Mouse (Mus musculus): ENCODE measurements around the gene Teddm2. TPM values are rescaled to one million over a fixed set of nuclear protein-coding genes. Genes with fewer than 3 reads are reported as not detected.

Gene Teddm2
- polyA plus RNA-seq, 1 experiment from 2014 or later: 0.80 TPM

DNA sequence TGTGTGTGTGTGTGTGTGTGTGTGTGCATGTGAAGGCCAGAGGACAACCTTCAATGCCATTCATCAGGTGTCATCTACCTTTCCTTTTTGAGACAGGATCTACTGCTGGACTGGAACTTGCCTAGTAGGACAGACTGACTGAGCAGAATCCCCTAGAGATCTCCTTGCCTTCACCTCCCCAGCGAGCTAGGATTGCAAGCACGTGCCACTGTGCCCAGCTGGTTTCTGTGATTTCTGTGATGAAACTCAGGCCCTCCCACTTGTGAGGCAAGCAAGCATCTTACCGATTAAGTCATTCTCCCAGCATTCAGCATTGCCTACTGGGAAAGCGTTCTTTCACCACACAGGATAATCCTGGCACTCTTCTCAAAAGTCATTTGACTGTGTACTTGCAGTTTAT is 69.3 kb downstream of the Teddm2 start:
- Histone ChIP-seq H3K4me2 (ENCODE audit: low read length) (no peak overlapping the region), H3K4me1 (ENCODE audit: control insufficient read depth, insufficient read depth, low read length) (no peaks in the 10 kb centered on the region), H3K27ac (replicated peaks; ENCODE audit: low read depth, low read length) (no peak overlapping the region), H3K9me3 (ENCODE audit: control insufficient read depth, low read length) (no peaks in the 10 kb centered on the region), H3K27me3 (ENCODE audit: control insufficient read depth, insufficient read depth, low read length) (no peaks in the 10 kb centered on the region), H3K36me3 (ENCODE audit: control insufficient read depth, insufficient read depth, low read length) (no peaks in the 10 kb centered on the region), H3K9ac (replicated peaks; ENCODE audit: low read length) (no peak overlapping the region), H3K4me3 (replicated peaks; ENCODE audit: low read depth, low read length) (no peak overlapping the region)
- no peak for DNase-seq
- ATAC-seq (ENCODE audit: low FRiP score, low TSS enrichment): no peak
- WGBS: 78% methylated on average over 4 of the region's 4 CpGs

DNA sequence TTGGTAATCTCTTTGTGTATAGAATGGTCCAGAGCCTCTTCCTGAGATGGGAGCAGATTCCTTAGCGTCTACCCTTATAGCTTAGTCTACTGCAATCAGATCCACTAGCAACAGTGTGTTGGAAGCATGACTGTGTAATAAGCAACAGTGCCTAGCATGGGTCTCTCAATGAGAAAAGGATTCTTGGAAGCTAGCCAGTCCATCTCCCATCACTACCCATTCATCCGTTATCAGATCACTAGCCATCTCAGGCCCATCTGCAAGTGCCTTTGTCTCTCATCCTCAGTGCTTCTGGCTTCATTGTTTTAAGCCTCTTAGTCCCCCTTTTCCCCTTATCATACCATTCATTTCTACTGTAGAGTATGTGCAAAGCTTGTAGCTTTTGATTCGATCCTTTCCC is 79.8 kb downstream of the Teddm2 start:
- WGBS: 87% methylated on average over 3 of the region's 3 CpGs
- no peaks in the 10 kb centered on the region for H3K4me1 ChIP-seq (ENCODE audit: control insufficient read depth, insufficient read depth, low read length)
- no peaks in the 10 kb centered on the region for H3K36me3 ChIP-seq (ENCODE audit: control insufficient read depth, insufficient read depth, low read length)
- no peak overlapping the region for H3K9ac ChIP-seq (replicated peaks; ENCODE audit: low read length)
- no peak overlapping the region for H3K4me2 ChIP-seq (ENCODE audit: low read length)
- no peak overlapping the region for H3K27ac ChIP-seq (replicated peaks; ENCODE audit: low read depth, low read length)
- H3K9me3 ChIP-seq (ENCODE audit: control insufficient read depth, low read length): no peaks in the 10 kb centered on the region
- DNase-seq (peak; percentile 9), ATAC-seq (ENCODE audit: low FRiP score, low TSS enrichment) (no peak)
- H3K27me3 ChIP-seq (ENCODE audit: control insufficient read depth, insufficient read depth, low read length): no peaks in the 10 kb centered on the region
- H3K4me3 ChIP-seq (replicated peaks; ENCODE audit: low read depth, low read length): no peak overlapping the region

GRCm38 (mm10) chr1:153814278-153814677 is 85.8 kb downstream of the Teddm2 start:
- WGBS: 61% methylated on average over 2 of the region's 2 CpGs
- no peak overlapping the region for H3K4me3 ChIP-seq (replicated peaks; ENCODE audit: low read depth, low read length)
- no peak overlapping the region for H3K4me2 ChIP-seq (ENCODE audit: low read length)
- H3K27ac ChIP-seq (replicated peaks; ENCODE audit: low read depth, low read length): no peak overlapping the region
- no peaks in the 10 kb centered on the region for H3K27me3 ChIP-seq (ENCODE audit: control insufficient read depth, insufficient read depth, low read length)
- DNase-seq: no peak
- no peak overlapping the region for H3K9ac ChIP-seq (replicated peaks; ENCODE audit: low read length)
- no peak for ATAC-seq (ENCODE audit: low FRiP score, low TSS enrichment)
- no peaks in the 10 kb centered on the region for H3K36me3 ChIP-seq (ENCODE audit: control insufficient read depth, insufficient read depth, low read length)
- H3K9me3 ChIP-seq (ENCODE audit: control insufficient read depth, low read length): no peaks in the 10 kb centered on the region
- no peaks in the 10 kb centered on the region for H3K4me1 ChIP-seq (ENCODE audit: control insufficient read depth, insufficient read depth, low read length)

DNA sequence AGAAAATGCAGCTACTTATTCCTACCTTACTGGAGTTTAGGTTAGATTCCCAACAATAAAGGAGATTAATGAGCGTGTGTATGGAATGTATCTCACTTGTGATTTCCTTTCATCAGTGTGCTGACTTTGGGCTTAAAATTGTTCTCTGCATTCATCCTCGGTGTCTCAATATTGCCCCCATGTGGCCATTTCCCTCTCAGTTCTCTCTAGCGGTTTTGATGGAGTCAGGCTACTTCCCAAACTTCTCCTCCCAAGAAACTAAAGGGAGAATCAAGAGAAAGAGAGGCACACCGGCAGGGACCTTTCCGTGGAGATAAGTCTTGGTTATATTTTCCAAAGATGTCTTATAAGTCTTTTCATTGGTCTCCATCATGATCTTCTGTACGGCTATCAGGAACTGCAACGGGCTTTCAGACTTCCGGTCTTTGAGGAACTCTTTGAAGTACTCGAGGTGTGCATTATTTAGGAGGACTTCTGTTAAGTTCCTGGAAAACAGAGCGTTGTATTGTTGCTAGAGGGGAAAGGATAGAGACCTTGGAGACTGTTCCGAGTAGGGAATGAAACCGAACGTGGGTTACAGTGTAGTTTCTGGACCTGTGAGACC is 92.5 kb downstream of the Teddm2 start:
- Histone ChIP-seq H3K36me3 (ENCODE audit: control insufficient read depth, insufficient read depth, low read length) (no peaks in the 10 kb centered on the region), H3K27me3 (ENCODE audit: control insufficient read depth, insufficient read depth, low read length) (no peaks in the 10 kb centered on the region), H3K9ac (replicated peaks; ENCODE audit: low read length) (no peak overlapping the region), H3K27ac (replicated peaks; ENCODE audit: low read depth, low read length) (no peak overlapping the region), H3K4me3 (replicated peaks; ENCODE audit: low read depth, low read length) (no peak overlapping the region), H3K9me3 (ENCODE audit: control insufficient read depth, low read length) (no peaks in the 10 kb centered on the region), H3K4me2 (ENCODE audit: low read length) (no peak overlapping the region), H3K4me1 (ENCODE audit: control insufficient read depth, insufficient read depth, low read length) (0 out of 2 replicates have a peak, but pooled peaks cover 3% of the 10 kb centered on the region)
- DNase-seq (peak; percentile 77), ATAC-seq (ENCODE audit: low FRiP score, low TSS enrichment) (no peak)
- 56% methylated on average over 13 of the region's 13 CpGs for WGBS

- Histone ChIP-seq H3K36me3 (ENCODE audit: control insufficient read depth, insufficient read depth, low read length) (no peaks in the 10 kb centered on the region), H3K9me3 (ENCODE audit: control insufficient read depth, low read length) (no peaks in the 10 kb centered on the region), H3K27me3 (ENCODE audit: control insufficient read depth, insufficient read depth, low read length) (no peaks in the 10 kb centered on the region), H3K4me1 (ENCODE audit: control insufficient read depth, insufficient read depth, low read length) (0 out of 2 replicates have a peak, but pooled peaks cover 3% of the 10 kb centered on the region), H3K27ac (replicated peaks; ENCODE audit: low read depth, low read length) (no peak overlapping the region), H3K4me3 (replicated peaks; ENCODE audit: low read depth, low read length) (no peak overlapping the region), H3K4me2 (ENCODE audit: low read length) (no peak overlapping the region), H3K9ac (replicated peaks; ENCODE audit: low read length) (no peak overlapping the region)
- WGBS: 35% methylated on average over 8 of the region's 8 CpGs
- DNase-seq (no peak), ATAC-seq (ENCODE audit: low FRiP score, low TSS enrichment) (no peak)
Observed at GRCm38 (mm10) chr1:153803530-153803929, 96.5 kb downstream of the Teddm2 start.

- Histone ChIP-seq H3K9ac (replicated peaks; ENCODE audit: low read length) (no peak overlapping the region), H3K4me2 (ENCODE audit: low read length) (no peak overlapping the region), H3K4me3 (replicated peaks; ENCODE audit: low read depth, low read length) (no peak overlapping the region), H3K9me3 (ENCODE audit: control insufficient read depth, low read length) (no peaks in the 10 kb centered on the region), H3K36me3 (ENCODE audit: control insufficient read depth, insufficient read depth, low read length) (no peaks in the 10 kb centered on the region), H3K4me1 (ENCODE audit: control insufficient read depth, insufficient read depth, low read length) (0 out of 2 replicates have a peak, but pooled peaks cover 3% of the 10 kb centered on the region), H3K27ac (replicated peaks; ENCODE audit: low read depth, low read length) (no peak overlapping the region), H3K27me3 (ENCODE audit: control insufficient read depth, insufficient read depth, low read length) (no peaks in the 10 kb centered on the region)
- WGBS: 87% methylated on average over 7 of the region's 7 CpGs
- ATAC-seq (ENCODE audit: low FRiP score, low TSS enrichment) (no peak), DNase-seq (no peak)
Observed at GRCm38 (mm10) chr1:153802691-153803090, 97.3 kb downstream of the Teddm2 start.

Small RNA genes within 50 kb of the gene (microRNA-seq; reads per million reads assigned to microRNA genes)
- 24.7 reads per million, percentile 43 among the genes with 10 or more reads in this experiment for gene Mir8114

Other genes with a start within 250 kb of the Teddm2 start
- 30.4 and 31.6 TPM in 2 replicates for gene Rgs8, start 247.2 kb downstream of the Teddm2 start, polyA plus RNA-seq (2014; fragmentation: Nextera tagmentation; extraction: Ambion mirVana)
- 8.1 and 12.0 TPM in 2 replicates for gene Rgs16, start 159.9 kb downstream of the Teddm2 start, polyA plus RNA-seq (2014; fragmentation: Nextera tagmentation; extraction: Ambion mirVana)
- gene Rnasel, start 150.8 kb downstream of the Teddm2 start, polyA plus RNA-seq (2014; fragmentation: Nextera tagmentation; extraction: Ambion mirVana): 37.8 and 55.6 TPM in 2 replicates
- gene Rgsl1, start 56.1 kb downstream of the Teddm2 start, polyA plus RNA-seq (2014; fragmentation: Nextera tagmentation; extraction: Ambion mirVana): 0.15 and 0.20 TPM in 2 replicates
- gene Teddm1b, start 25.9 kb downstream of the Teddm2 start, polyA plus RNA-seq (2014; fragmentation: Nextera tagmentation; extraction: Ambion mirVana): 0.50 and 0.55 TPM in 2 replicates
- gene Teddm1a, start 8.5 kb downstream of the Teddm2 start, polyA plus RNA-seq (2014; fragmentation: Nextera tagmentation; extraction: Ambion mirVana): not detected in 2 replicates
- 130 and 155 TPM in 2 replicates for gene Glul, start 284 bp downstream of the Teddm2 start, polyA plus RNA-seq (2014; fragmentation: Nextera tagmentation; extraction: Ambion mirVana)